Mouse (Mus musculus) hindbrain, embryonic 11.5 days (tissue): ENCODE measurements around the gene Akr1b7. TPM values are rescaled to one million over a fixed set of nuclear protein-coding genes. Genes with fewer than 3 reads are reported as not detected.
"Not testable (repeated sequence)": the region's sequence is repeated elsewhere in the genome, so short reads cannot be mapped to it uniquely, and the experiment has no call there.

ENCODE experiments used
- ATAC-seq: fragments of 200-750 bp; cut with Nextera tagmentation; 2 replicates; pipeline ENCODE4 v1.8.0; 2017; ENCODE audit warnings: mild to moderate bottlenecking, moderate TSS enrichment, moderate library complexity; ENCODE audit not compliant: low FRiP score
- DNase-seq: peaks from one replicate; pipeline ENCODE4 v3.0.0-alpha.2; 2015; ENCODE audit warnings: low spot score
- H3K27ac ChIP-seq: fragments of 300-500 bp; sonication (generic); 2 replicates; pipeline ENCODE4 v1.5.1; 2014; ENCODE audit warnings: mild to moderate bottlenecking, low read depth, low read length
- H3K27me3 ChIP-seq: fragments of 300-500 bp; sonication (generic); 2 replicates; pipeline ENCODE4 v1.6.1; 2014; ENCODE audit warnings: mild to moderate bottlenecking, low read length, moderate library complexity, mixed read lengths; ENCODE audit not compliant: control insufficient read depth, insufficient read depth
- H3K36me3 ChIP-seq: fragments of 300-500 bp; sonication (generic); 2 replicates; pipeline ENCODE4 v1.6.1; 2014; ENCODE audit warnings: mild to moderate bottlenecking, low read length, moderate library complexity, mixed read lengths; ENCODE audit not compliant: control insufficient read depth, insufficient read depth
- H3K4me1 ChIP-seq: fragments of 300-500 bp; sonication (generic); replicated peaks from 2 replicates; pipeline ENCODE4 v1.6.1; 2014; ENCODE audit warnings: low read length, mixed read lengths; ENCODE audit not compliant: control insufficient read depth, insufficient read depth
- H3K4me2 ChIP-seq: fragments of 300-500 bp; sonication (generic); replicated peaks from 2 replicates; pipeline ENCODE4 v1.6.1; 2014; ENCODE audit warnings: mild to moderate bottlenecking, low read depth, low read length
- H3K4me3 ChIP-seq: fragments of 300-500 bp; sonication (generic); 2 replicates; pipeline ENCODE4 v1.5.1; 2014; ENCODE audit warnings: low read depth, low read length
- H3K9ac ChIP-seq: fragments of 300-500 bp; sonication (generic); 2 replicates; pipeline ENCODE4 v1.6.1; 2014; ENCODE audit warnings: low read depth, low read length
- H3K9me3 ChIP-seq: fragments of 300-500 bp; sonication (generic); 2 replicates; pipeline ENCODE4 v1.6.1; 2016; ENCODE audit warnings: low read length; ENCODE audit not compliant: control insufficient read depth
- WGBS: fragments of 180-500 bp; shearing (Covaris S2); extraction: QIAGEN DNeasy Blood & Tissue Kit; methylation state at CpG from one replicate; pipeline ENCODE4 v1.1.7; 2014; 5-methylcytosine and 5-hydroxymethylcytosine counted together
- polyA plus RNA-seq: library from polyadenylated mRNA; unstranded; fragments of >200 nt; fragmentation: Nextera tagmentation; extraction: Ambion mirVana; gene quantifications from 2 replicates; pipeline ENCODE4 v1.2.1, GENCODE M21; 2014

The Akr1b7 gene
- polyA plus RNA-seq, result not detected in 2 replicates

DNA sequence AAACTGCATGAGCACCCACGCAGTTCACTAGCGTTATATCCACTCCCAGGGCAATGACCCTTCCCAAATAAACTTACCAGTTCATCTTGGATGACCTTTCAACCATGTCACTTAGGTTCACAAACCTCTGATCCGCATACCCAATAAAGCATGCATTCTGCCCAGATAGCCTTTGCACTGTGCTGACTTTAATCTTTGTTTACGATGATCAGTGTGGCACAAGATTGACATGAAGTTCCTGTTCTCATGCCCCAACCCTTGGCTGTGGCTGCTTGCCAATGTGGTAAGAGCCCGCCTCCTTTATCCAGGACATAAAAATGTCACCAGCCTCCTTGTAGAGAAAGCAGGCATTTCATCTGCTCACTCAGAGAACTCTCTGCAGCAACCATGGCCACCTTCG is at the start of gene Akr1b7:
Gene Akr1b7, plus strand, starts transcription at position 312 of the 400 bp plus-strand sequence.
- no peaks in the 10 kb centered on the region for H3K4me1 ChIP-seq
- 86% methylated on average over 6 of the region's 6 CpGs for WGBS
- no peak within 1 kb of the TSS for H3K4me3 ChIP-seq
- H3K36me3 ChIP-seq, result no peaks in the 10 kb centered on the region
- no peak within 1 kb of the TSS for H3K27ac ChIP-seq
- H3K9ac ChIP-seq, result no peak within 1 kb of the TSS
- no peaks in the 10 kb centered on the region for H3K27me3 ChIP-seq
- DNase-seq (no peak), ATAC-seq (no peak)
- H3K4me2 ChIP-seq, result no peak within 1 kb of the TSS
- no peaks in the 10 kb centered on the region for H3K9me3 ChIP-seq

DNA sequence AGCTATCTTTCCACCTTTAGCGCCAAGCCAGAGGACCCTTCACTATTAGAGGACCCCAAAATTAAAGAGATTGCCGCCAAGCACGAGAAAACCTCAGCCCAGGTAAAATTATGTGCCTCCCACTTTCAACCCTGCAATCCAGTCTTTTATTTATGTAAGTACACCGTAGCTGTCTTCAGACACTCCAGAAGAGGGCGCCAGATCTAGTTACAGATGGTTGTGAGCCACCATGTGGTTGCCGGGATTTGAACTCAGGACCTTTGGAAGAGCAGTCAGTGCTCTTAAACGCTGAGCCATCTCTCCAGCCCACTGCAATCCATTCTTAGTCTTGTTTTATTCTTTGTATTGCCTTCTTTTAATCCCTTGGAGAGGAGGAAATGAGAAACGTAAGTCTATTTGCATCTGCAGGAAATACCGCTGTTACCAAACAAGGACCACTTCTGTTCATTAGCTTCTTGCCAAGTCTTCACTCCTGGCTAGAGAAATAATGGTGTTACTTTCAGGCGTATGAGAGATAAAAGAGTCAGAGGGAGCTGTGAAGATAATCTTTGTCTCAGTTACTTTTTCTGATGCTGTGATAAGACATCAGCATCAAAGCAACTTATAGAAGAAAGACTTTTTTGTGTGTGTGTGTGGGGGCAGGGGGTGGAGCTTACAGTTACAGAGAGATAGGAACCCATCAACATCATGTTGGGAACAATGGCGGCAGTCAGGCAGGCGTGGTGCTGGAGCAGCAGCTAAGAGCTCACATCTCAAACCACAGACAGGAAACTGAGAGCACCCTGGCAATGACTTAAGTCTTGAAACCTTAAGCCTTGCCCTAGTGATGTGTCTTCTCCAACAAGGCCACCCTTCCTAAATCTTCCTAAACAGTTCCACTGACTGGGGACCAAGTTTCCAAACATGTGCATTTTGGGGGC is 47.7 kb upstream of the Akr1b7 start:
- Histone ChIP-seq H3K9me3 (no peaks in the 10 kb centered on the region), H3K4me2 (no peak overlapping the region), H3K27me3 (no peaks in the 10 kb centered on the region), H3K9ac (no peak overlapping the region), H3K36me3 (no peaks in the 10 kb centered on the region), H3K4me3 (no peak overlapping the region), H3K27ac (no peak overlapping the region), H3K4me1 (no peaks in the 10 kb centered on the region)
- WGBS, result 83% methylated on average over 12 of the region's 12 CpGs
- no peak for ATAC-seq
- no peak for DNase-seq

DNA sequence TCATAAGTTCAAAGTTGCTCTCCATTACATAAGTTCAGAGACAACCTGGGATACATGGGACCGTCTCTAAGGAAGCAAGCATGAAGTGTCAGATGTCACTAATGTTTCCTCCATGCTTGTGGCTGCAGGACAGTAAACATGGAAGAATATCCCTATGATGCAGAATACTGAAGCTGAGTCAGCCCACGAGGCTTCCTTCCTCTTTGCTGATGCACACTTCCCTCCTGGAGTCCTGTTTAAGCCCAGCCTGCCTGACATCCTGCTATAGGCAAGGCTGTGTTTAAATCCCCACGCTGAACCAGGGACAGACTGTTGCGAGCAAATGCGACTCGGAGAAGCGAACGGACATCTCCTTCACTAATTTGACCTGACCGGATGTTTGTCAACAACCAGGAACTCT is 44.1 kb upstream of the Akr1b7 start:
- Histone ChIP-seq H3K4me1 (no peaks in the 10 kb centered on the region), H3K4me3 (no peak overlapping the region), H3K27me3 (no peaks in the 10 kb centered on the region), H3K9me3 (no peaks in the 10 kb centered on the region), H3K36me3 (no peaks in the 10 kb centered on the region), H3K27ac (no peak overlapping the region), H3K4me2 (no peak overlapping the region), H3K9ac (no peak overlapping the region)
- ATAC-seq (no peak), DNase-seq (no peak)
- 86% methylated on average over 9 of the region's 9 CpGs for WGBS

DNA sequence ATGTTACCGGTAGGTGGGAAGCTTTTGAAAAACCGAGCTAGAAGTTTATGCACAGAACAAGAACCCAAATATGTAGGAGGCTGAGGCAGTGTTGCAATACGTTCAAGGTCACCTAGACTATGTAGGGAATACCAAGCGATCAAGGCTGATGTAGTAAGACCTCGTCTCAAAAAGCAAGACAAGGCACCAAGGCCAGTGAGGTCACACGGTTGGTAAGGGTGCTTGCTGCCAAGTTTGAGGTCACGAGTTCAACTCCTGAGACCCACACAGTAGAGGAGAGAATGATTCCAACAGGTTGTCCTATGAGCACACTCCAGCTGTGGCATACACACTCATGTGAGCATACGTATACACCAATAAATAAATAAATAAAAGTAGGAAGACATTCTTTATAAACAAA is 42.1 kb upstream of the Akr1b7 start:
- 78% methylated on average over 8 of the region's 8 CpGs for WGBS
- Histone ChIP-seq H3K4me3 (no peak overlapping the region), H3K27me3 (no peaks in the 10 kb centered on the region), H3K27ac (no peak overlapping the region), H3K36me3 (no peaks in the 10 kb centered on the region), H3K9ac (no peak overlapping the region), H3K4me1 (no peaks in the 10 kb centered on the region), H3K4me2 (no peak overlapping the region), H3K9me3 (no peaks in the 10 kb centered on the region)
- DNase-seq (no peak), ATAC-seq (no peak)

DNA sequence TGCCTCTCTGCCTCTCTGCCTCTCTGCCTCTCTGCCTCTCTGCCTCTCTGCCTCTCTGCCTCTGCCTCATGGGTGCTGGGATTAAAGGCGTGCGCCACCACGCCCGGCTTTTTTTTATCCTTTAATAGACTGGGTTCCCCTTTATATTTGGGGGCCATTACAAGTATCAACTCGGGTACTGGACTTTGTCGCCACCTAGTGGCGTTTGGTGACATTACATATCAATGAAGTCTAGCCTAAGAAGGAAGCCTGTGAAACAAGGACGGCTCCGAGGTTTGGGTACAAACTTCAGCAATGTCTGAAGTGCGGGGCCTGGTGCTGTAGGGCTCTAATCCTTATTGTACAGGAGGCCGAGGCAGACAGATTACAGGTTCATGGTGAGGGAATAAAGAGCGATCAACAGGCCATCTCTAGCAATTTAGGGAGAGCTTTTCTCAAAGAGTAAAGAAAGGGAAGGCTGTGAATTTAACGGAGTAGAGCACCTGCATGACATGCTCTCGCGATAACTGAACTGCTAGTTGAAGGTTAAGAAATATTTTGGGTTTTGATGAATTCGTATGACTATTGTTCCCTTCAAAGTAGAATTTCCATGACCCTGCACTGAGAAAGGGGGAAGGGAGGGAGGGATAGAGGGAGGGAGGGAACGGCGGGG is 40.3 kb upstream of the Akr1b7 start:
- 0 out of 2 replicates have a peak overlapping the region, but pooled peaks have one; percentile 24 for H3K4me2 ChIP-seq
- H3K4me1 ChIP-seq, result no peaks in the 10 kb centered on the region
- H3K9ac ChIP-seq, result no peak overlapping the region
- H3K4me3 ChIP-seq, result no peak overlapping the region
- no peaks in the 10 kb centered on the region for H3K27me3 ChIP-seq
- no peaks in the 10 kb centered on the region for H3K9me3 ChIP-seq
- H3K27ac ChIP-seq, result no peak overlapping the region
- no peak for ATAC-seq
- H3K36me3 ChIP-seq, result no peaks in the 10 kb centered on the region
- peak; percentile 89 for DNase-seq
- 29% methylated on average over 18 of the region's 18 CpGs for WGBS

DNA sequence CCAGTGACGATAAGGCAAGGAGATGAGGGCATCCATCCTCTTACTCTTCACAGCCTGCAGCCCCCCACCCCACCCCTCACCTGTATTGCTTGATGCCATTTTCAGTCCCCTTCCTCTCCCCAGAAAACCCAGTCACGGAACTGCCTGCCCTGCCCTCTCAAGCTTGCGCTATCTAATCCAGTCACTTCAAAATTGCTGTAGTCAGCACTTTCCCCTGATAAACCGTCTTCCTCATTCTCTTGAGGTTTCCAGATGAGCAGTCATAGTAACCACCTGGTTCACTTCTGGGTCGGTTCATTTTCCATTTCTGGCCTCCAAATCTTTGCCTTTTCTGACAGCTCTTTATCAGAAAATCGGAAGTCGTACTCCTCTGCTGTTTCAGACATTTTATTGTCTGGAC is 38.3 kb upstream of the Akr1b7 start:
- Histone ChIP-seq H3K27ac (no peak overlapping the region), H3K4me1 (no peaks in the 10 kb centered on the region), H3K9ac (no peak overlapping the region), H3K36me3 (no peaks in the 10 kb centered on the region), H3K4me3 (no peak overlapping the region), H3K9me3 (no peaks in the 10 kb centered on the region), H3K4me2 (no peak overlapping the region), H3K27me3 (no peaks in the 10 kb centered on the region)
- DNase-seq (no peak), ATAC-seq (no peak)
- WGBS, result 87% methylated on average over 7 of the region's 7 CpGs

GRCm38 (mm10) chr6:34375888-34376287 is 36.2 kb upstream of the Akr1b7 start:
- not testable (repeated sequence) for H3K27ac ChIP-seq, H3K9me3 ChIP-seq, H3K4me3 ChIP-seq, ATAC-seq, H3K4me1 ChIP-seq, H3K27me3 ChIP-seq, H3K36me3 ChIP-seq, DNase-seq, H3K9ac ChIP-seq, H3K4me2 ChIP-seq
- WGBS, result 82% methylated on average over 5 of the region's 5 CpGs

DNA sequence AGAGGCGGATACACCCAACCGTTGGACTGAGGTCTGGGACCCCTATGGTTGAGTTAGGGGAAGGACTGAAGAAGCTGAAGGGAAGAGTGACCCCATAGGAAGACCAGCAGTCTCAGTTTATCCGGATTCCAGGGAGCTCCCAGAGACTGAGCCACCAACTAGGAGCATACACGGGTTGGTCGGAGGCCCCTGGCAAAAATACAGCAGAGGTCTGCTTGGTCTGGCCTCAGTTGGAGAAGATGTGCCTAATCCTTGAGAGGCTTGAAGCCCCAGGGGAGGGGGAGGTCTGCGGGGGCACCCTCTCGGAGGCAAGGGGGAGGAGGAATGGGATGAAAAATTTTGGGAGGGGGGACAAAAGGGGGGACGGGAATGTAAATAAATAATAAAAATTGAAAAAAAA is 28.7 kb upstream of the Akr1b7 start:
- H3K27ac ChIP-seq, result no peak overlapping the region
- H3K4me2 ChIP-seq, result no peak overlapping the region
- no peaks in the 10 kb centered on the region for H3K9me3 ChIP-seq
- H3K4me1 ChIP-seq, result no peaks in the 10 kb centered on the region
- 45% methylated on average over 8 of the region's 8 CpGs for WGBS
- H3K4me3 ChIP-seq, result no peak overlapping the region
- no peaks in the 10 kb centered on the region for H3K36me3 ChIP-seq
- H3K27me3 ChIP-seq, result no peaks in the 10 kb centered on the region
- ATAC-seq (no peak), DNase-seq (no peak)
- H3K9ac ChIP-seq, result no peak overlapping the region
